8 mouse cellular contexts compared by ENCODE assay signal in genomic region chr9:13645153-13645552, GRCm38 (mm10).
DNase-seq lines count a peak whose midpoint lies in the region; ATAC-seq and TF ChIP-seq lines count a peak whose summit lies in the region.

No protein-coding gene starts in this region.

- no peaks in the 10 kb centered on the region for H3K27me3 ChIP-seq in Patski
- H3K27me3 ChIP-seq in embryonic facial prominence, embryonic 13.5 days: no peaks in the 10 kb centered on the region

- H3K4me1 ChIP-seq in embryonic facial prominence, embryonic 13.5 days: peaks cover 35% of the 10 kb centered on the region

- no peak overlapping the region for H3K9ac ChIP-seq in embryonic facial prominence, embryonic 13.5 days

- H3K36me3 ChIP-seq in embryonic facial prominence, embryonic 13.5 days: no peaks in the 10 kb centered on the region

- no peak for TF ChIP-seq CTCF in gastrocnemius, adult 2 months (IDR thresholded peaks at IDR 0.05)
- TF ChIP-seq CTCF in Patski (IDR thresholded peaks at IDR 0.05): no peak

- 0 out of 2 replicates have a peak overlapping the region, but pooled peaks have one; percentile 16 for H3K27ac ChIP-seq in gastrocnemius, adult 2 months
- H3K27ac ChIP-seq in embryonic facial prominence, embryonic 13.5 days: peak overlapping the region; percentile 82

- CTCF ChIA-PET in Patski (lab: Charles Lee): no interaction called here

- POLR2A ChIA-PET in Patski (lab: Charles Lee): no interaction called here

- peak; percentile 26 for ATAC-seq in Patski
- ATAC-seq in embryonic facial prominence, embryonic 13.5 days (ENCODE audit: insufficient number of reproducible peaks, insufficient read depth, low FRiP score, low TSS enrichment, low read depth): peak; percentile 81

- peak overlapping the region; percentile 14; the same call in 1 of the 2 replicates for H3K4me2 ChIP-seq in embryonic facial prominence, embryonic 13.5 days

- in situ Hi-C loops in Patski (cut with MboI; ENCODE audit: low pct_unique_long_range_greater_than_20kb): no loop called here

- no peaks in the 10 kb centered on the region for H3K9me3 ChIP-seq in embryonic facial prominence, embryonic 13.5 days

- DNase-seq in gastrocnemius, adult 2 months: peak; percentile 39
- DNase-seq in gastrocnemius, postnatal 14 days: no peak
- no peak for DNase-seq in Patski (ENCODE audit: low read depth, low spot score)
- DNase-seq in kidney, postnatal 10 days: peak; percentile 72
- no peak for DNase-seq in layer of hippocampus, postnatal 36 days
- no peak for DNase-seq in testis, postnatal 10 days (ENCODE audit: low spot score)
- DNase-seq in right cerebral cortex, postnatal 4 days: no peak

- intact Hi-C loops in gastrocnemius, adult 2 months (cut with DNase I): no loop called here
- intact Hi-C loops in gastrocnemius, postnatal 14 days (cut with DNase I; ENCODE audit: low total_unique reads): no loop called here

- H3K4me3 ChIP-seq in gastrocnemius, adult 2 months: no peak overlapping the region
- no peak overlapping the region for H3K4me3 ChIP-seq in embryonic facial prominence, embryonic 13.5 days

- WGBS in embryonic facial prominence, embryonic 13.5 days: 17% methylated on average over 5 of the region's 5 CpGs

Comparison
In these comparisons a context has a peak if more than half of its experiments do, and no peak if none do; other contexts are left out.
1. DNase-seq: peak in gastrocnemius, adult 2 months (single experiment) and kidney, postnatal 10 days (single experiment); none in gastrocnemius, postnatal 14 days (single experiment), Patski (single experiment), layer of hippocampus, postnatal 36 days (0 of 2), testis, postnatal 10 days (single experiment) and right cerebral cortex, postnatal 4 days (single experiment).